ENCODE assay signal across 8 mouse cellular contexts in the genomic region with DNA sequence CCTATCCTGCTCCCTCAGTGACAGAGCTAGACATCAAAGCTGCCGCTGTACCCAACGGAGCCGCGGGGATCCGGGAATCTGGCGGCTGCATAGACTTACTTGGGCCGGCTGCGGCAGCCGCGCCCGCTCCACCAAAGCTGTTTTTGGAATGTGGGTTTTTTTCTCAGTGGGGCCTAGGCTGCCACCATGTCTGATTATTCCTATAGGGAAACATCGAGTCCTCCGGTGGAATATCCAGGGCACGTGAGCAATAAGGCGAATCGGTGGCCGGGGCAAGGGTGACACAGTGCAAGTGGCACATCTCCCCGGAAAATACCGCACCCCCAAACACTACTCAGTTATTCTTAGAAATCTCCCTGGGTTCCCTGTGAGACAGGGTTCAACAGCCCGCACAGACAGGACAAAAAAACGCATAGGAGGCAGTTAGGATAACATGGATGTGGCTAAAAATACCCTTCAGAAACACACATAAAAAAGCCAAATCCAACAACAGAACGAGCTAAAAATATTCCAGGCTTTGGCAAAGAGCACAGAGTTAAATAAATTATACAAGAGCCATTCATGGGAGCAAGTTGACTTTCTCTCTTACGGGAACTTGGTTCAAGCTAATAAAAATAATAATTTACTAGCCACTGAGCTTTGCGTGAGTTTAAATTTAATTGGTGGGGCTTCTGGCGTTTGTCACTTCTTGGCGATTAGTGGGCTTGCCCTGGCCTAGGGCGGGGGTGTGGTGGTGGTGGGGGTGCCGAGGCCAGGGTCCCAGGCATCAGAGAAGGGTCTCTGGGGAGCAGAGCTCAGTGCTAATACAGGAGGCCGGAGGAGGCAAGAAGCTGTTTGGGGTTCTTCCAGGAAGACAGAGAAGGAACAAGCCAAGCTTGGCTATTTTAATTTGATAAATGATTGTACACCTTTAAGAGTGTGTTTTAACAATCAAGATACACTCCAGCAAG. TPM values are rescaled to one million over a fixed set of nuclear protein-coding genes. Genes with fewer than 3 reads are reported as not detected.
DNase-seq lines count a peak whose midpoint lies in the region; ATAC-seq and TF ChIP-seq lines count a peak whose summit lies in the region.

No protein-coding gene starts in this region.

- peak overlapping the region; percentile 32 for H3K27ac ChIP-seq in liver, adult 2 months (replicated peaks; ENCODE audit: insufficient read depth, low read depth, low read length)
- H3K27ac ChIP-seq in embryonic facial prominence, embryonic 15.5 days (replicated peaks), result peak overlapping the region; percentile 90
- H3K27ac ChIP-seq in intestine, postnatal 0 days (ENCODE audit: low read depth, low read length), result 0 out of 2 replicates have a peak overlapping the region, but pooled peaks have one; percentile 1
- H3K27ac ChIP-seq in midbrain, embryonic 16.5 days (ENCODE audit: low read length), result peak overlapping the region; percentile 90

- DNase-seq in liver, adult 2 months (ENCODE audit: extremely low read depth, low read depth, low spot score), result peak; percentile 52
- DNase-seq in liver, result no peak
- no peak for DNase-seq in cerebellum, adult 11 months
- DNase-seq in ovary, postnatal 14 days (ENCODE audit: low spot score), result no peak

- no peaks in the 10 kb centered on the region for H3K27me3 ChIP-seq in liver, adult 2 months (ENCODE audit: control insufficient read depth, insufficient read depth, low read length)
- H3K27me3 ChIP-seq in embryonic facial prominence, embryonic 15.5 days, result no peaks in the 10 kb centered on the region
- no peaks in the 10 kb centered on the region for H3K27me3 ChIP-seq in intestine, postnatal 0 days (replicated peaks; ENCODE audit: control insufficient read depth, insufficient read depth, low read length)
- H3K27me3 ChIP-seq in midbrain, embryonic 16.5 days (ENCODE audit: control insufficient read depth, insufficient read depth, low read depth, low read length), result no peaks in the 10 kb centered on the region

- H3K4me1 ChIP-seq in liver, adult 2 months (ENCODE audit: control insufficient read depth, insufficient read depth, low read length), result peaks cover 3% of the 10 kb centered on the region
- H3K4me1 ChIP-seq in embryonic facial prominence, embryonic 15.5 days, result peaks cover 69% of the 10 kb centered on the region
- H3K4me1 ChIP-seq in intestine, postnatal 0 days (replicated peaks; ENCODE audit: control insufficient read depth, insufficient read depth, low read length), result peaks cover 21% of the 10 kb centered on the region
- H3K4me1 ChIP-seq in midbrain, embryonic 16.5 days (ENCODE audit: control insufficient read depth, insufficient read depth, low read length), result peaks cover 58% of the 10 kb centered on the region

- 50% methylated on average over 29 of the region's 29 CpGs for WGBS in liver, adult 2 months
- 16% methylated on average over 29 of the region's 29 CpGs for WGBS in embryonic facial prominence, embryonic 15.5 days
- WGBS in intestine, postnatal 0 days, result 17% methylated on average over 29 of the region's 29 CpGs
- 10% methylated on average over 29 of the region's 29 CpGs for WGBS in midbrain, embryonic 16.5 days

- H3K4me3 ChIP-seq in liver, adult 2 months (ENCODE audit: insufficient read depth, low read depth, low read length), result no peak overlapping the region
- peak overlapping the region; percentile 25 for H3K4me3 ChIP-seq in embryonic facial prominence, embryonic 15.5 days (replicated peaks)
- peak overlapping the region; percentile 18; the same call in 1 of the 2 replicates for H3K4me3 ChIP-seq in intestine, postnatal 0 days (ENCODE audit: low read depth, low read length)
- peak overlapping the region; percentile 72 for H3K4me3 ChIP-seq in midbrain, embryonic 16.5 days (ENCODE audit: low read depth, low read length)

- ATAC-seq in embryonic facial prominence, embryonic 15.5 days (ENCODE audit: insufficient number of reproducible peaks, low FRiP score, low TSS enrichment, low read depth), result no peak
- no peak for ATAC-seq in intestine, postnatal 0 days
- ATAC-seq in midbrain, embryonic 16.5 days, result no peak
- ATAC-seq in megakaryocyte-erythroid progenitor cell, adult 5-6 weeks (replicated peaks; ENCODE audit: low FRiP score, low TSS enrichment, poor library complexity, severe bottlenecking), result no peak

- TF ChIP-seq CTCF in liver, adult 2 months (IDR thresholded peaks at IDR 0.05; ENCODE audit: low read depth, low read length), result no peak
- TF ChIP-seq CTCF in intestine, postnatal 0 days (IDR thresholded peaks at IDR 0.05; ENCODE audit: low read depth), result no peak

- peaks cover 45% of the 10 kb centered on the region for H3K79me2 ChIP-seq in liver, adult 2 months (ENCODE audit: control insufficient read depth, insufficient read depth, low read length)

- no peaks in the 10 kb centered on the region for H3K36me3 ChIP-seq in liver, adult 2 months (ENCODE audit: control insufficient read depth, insufficient read depth, low read length)
- no peaks in the 10 kb centered on the region for H3K36me3 ChIP-seq in embryonic facial prominence, embryonic 15.5 days
- no peaks in the 10 kb centered on the region for H3K36me3 ChIP-seq in intestine, postnatal 0 days (ENCODE audit: control insufficient read depth, insufficient read depth)
- H3K36me3 ChIP-seq in midbrain, embryonic 16.5 days (ENCODE audit: control insufficient read depth, insufficient read depth, low read length), result no peaks in the 10 kb centered on the region

- no peak overlapping the region for H3K9ac ChIP-seq in liver, adult 2 months (ENCODE audit: low read depth, low read length)
- H3K9ac ChIP-seq in embryonic facial prominence, embryonic 15.5 days, result no peak overlapping the region
- H3K9ac ChIP-seq in intestine, postnatal 0 days (ENCODE audit: low read depth, low read length), result peak overlapping the region; percentile 49; the same call in 1 of the 2 replicates
- H3K9ac ChIP-seq in midbrain, embryonic 16.5 days (ENCODE audit: low read depth, low read length), result peak overlapping the region; percentile 66

- no peaks in the 10 kb centered on the region for H3K9me3 ChIP-seq in embryonic facial prominence, embryonic 15.5 days (replicated peaks)
- H3K9me3 ChIP-seq in intestine, postnatal 0 days (ENCODE audit: control insufficient read depth), result no peaks in the 10 kb centered on the region
- no peaks in the 10 kb centered on the region for H3K9me3 ChIP-seq in midbrain, embryonic 16.5 days (replicated peaks; ENCODE audit: control insufficient read depth, low read length, poor library complexity, severe bottlenecking)

- no peak for TF ChIP-seq POLR2A in liver, adult 2 months (IDR thresholded peaks at IDR 0.05; ENCODE audit: extremely low read depth, insufficient read depth, low read length)

- H3K4me2 ChIP-seq in embryonic facial prominence, embryonic 15.5 days (replicated peaks), result peak overlapping the region; percentile 88
- H3K4me2 ChIP-seq in intestine, postnatal 0 days (replicated peaks; ENCODE audit: low read depth), result peak overlapping the region; percentile 97
- peak overlapping the region; percentile 68 for H3K4me2 ChIP-seq in midbrain, embryonic 16.5 days (ENCODE audit: low read length)

RNA-seq across cellular contexts. Expression of a gene that starts 8.5 kb away (rescaled TPM):
- total RNA-seq in liver, adult 2 months (2014; rRNA removed), result 1.2 and 1.5 TPM in 2 replicates
- 3.4 and 3.5 TPM in 2 replicates for polyA plus RNA-seq in liver, adult 2 months (2012; rRNA removed)
- 7.9 and 9.3 TPM in 2 replicates for polyA plus RNA-seq in embryonic facial prominence, embryonic 15.5 days (2015; fragmentation: Nextera tagmentation; extraction: Ambion mirVana)
- polyA plus RNA-seq in intestine, postnatal 0 days (2015; fragmentation: Nextera tagmentation; extraction: Ambion mirVana), result 3.1 and 4.2 TPM in 2 replicates
- 9.7 and 13.7 TPM in 2 replicates for polyA plus RNA-seq in midbrain, embryonic 16.5 days (2015; fragmentation: Nextera tagmentation; extraction: Ambion mirVana)
- 25.6 and 30.1 TPM in 2 replicates for total RNA-seq in megakaryocyte-erythroid progenitor cell, adult 5-6 weeks (2014; fragmentation: Nextera tagmentation)
- total RNA-seq in megakaryocyte-erythroid progenitor cell, adult 5-6 weeks (2017), result 6.7 and 7.0 TPM in 2 replicates

Comparison
In these comparisons a context has a peak if more than half of its experiments do, and no peak if none do; other contexts are left out.
1. H3K27ac ChIP-seq: peak in every context shown above with its lines; median percentile 90 in embryonic facial prominence, embryonic 15.5 days; 90 in midbrain, embryonic 16.5 days; 32 in liver, adult 2 months; 1 in intestine, postnatal 0 days.
2. H3K9ac ChIP-seq: peak in intestine, postnatal 0 days (single experiment) and midbrain, embryonic 16.5 days (single experiment); none in liver, adult 2 months (single experiment) and embryonic facial prominence, embryonic 15.5 days (single experiment).
3. Peak in every context shown above with its lines, with median percentiles within 50 percentile points of each other: H3K4me2 ChIP-seq.